Mouse (Mus musculus): ENCODE measurements around the gene Rsrc1. TPM values are rescaled to one million over a fixed set of nuclear protein-coding genes. Genes with fewer than 3 reads are reported as not detected.

Rsrc1 gene
- polyA plus RNA-seq, 1 experiment from 2014 or later: 9.8 TPM

GRCm38 (mm10) chr3:67288664-67289063 lies 307.5 kb downstream of the Rsrc1 start:
- Histone ChIP-seq H3K9ac (no peak overlapping the region), H3K27me3 (no peaks in the 10 kb centered on the region), H3K4me2 (no peak overlapping the region), H3K27ac (no peak overlapping the region), H3K9me3 (replicated peaks) (no peaks in the 10 kb centered on the region), H3K36me3 (no peaks in the 10 kb centered on the region), H3K4me1 (replicated peaks) (no peaks in the 10 kb centered on the region), H3K4me3 (replicated peaks) (no peak overlapping the region)
- ATAC-seq (ENCODE audit: low read depth) (no peak), DNase-seq (no peak)
- 85% methylated on average over 7 of the region's 7 CpGs for WGBS (ENCODE audit: insufficient replicate concordance)

- Histone ChIP-seq H3K36me3 (no peaks in the 10 kb centered on the region), H3K27ac (no peak overlapping the region), H3K9me3 (replicated peaks) (no peaks in the 10 kb centered on the region), H3K4me3 (replicated peaks) (no peak overlapping the region), H3K9ac (no peak overlapping the region), H3K4me1 (replicated peaks) (no peaks in the 10 kb centered on the region), H3K27me3 (no peaks in the 10 kb centered on the region), H3K4me2 (no peak overlapping the region)
- DNase-seq (no peak), ATAC-seq (ENCODE audit: low read depth) (no peak)
- 78% methylated on average over 6 of the region's 6 CpGs for WGBS (ENCODE audit: insufficient replicate concordance)
Observed at GRCm38 (mm10) chr3:67289482-67289881, 308.3 kb downstream of the Rsrc1 start.

GRCm38 (mm10) chr3:67308725-67309124 lies 327.5 kb downstream of the Rsrc1 start:
- no peak for DNase-seq
- no peak for ATAC-seq (ENCODE audit: low read depth)
- WGBS (ENCODE audit: insufficient replicate concordance): 44% methylated on average over 2 of the region's 2 CpGs

GRCm38 (mm10) chr3:67309644-67310311 lies 328.6 kb downstream of the Rsrc1 start:
- no peak overlapping the region for H3K27ac ChIP-seq
- H3K4me2 ChIP-seq: no peak overlapping the region
- no peaks in the 10 kb centered on the region for H3K9me3 ChIP-seq (replicated peaks)
- H3K36me3 ChIP-seq: no peaks in the 10 kb centered on the region
- H3K4me1 ChIP-seq (replicated peaks): no peaks in the 10 kb centered on the region
- H3K27me3 ChIP-seq: no peaks in the 10 kb centered on the region
- H3K4me3 ChIP-seq (replicated peaks): no peak overlapping the region
- no peak for ATAC-seq (ENCODE audit: low read depth)
- no peak for DNase-seq
- whole genome bisulfite sequencing (ENCODE audit: insufficient replicate concordance): 65% methylated on average over 7 of the region's 7 CpGs
- no peak overlapping the region for H3K9ac ChIP-seq

More at GRCm38 (mm10) chr3:67308725-67309124, 327.5 kb downstream of the Rsrc1 start:
- H3K9ac ChIP-seq: no peak overlapping the region
- no peak overlapping the region for H3K27ac ChIP-seq
- no peak overlapping the region for H3K4me2 ChIP-seq
- no peaks in the 10 kb centered on the region for H3K4me1 ChIP-seq (replicated peaks)
- no peaks in the 10 kb centered on the region for H3K27me3 ChIP-seq
- no peaks in the 10 kb centered on the region for H3K36me3 ChIP-seq
- H3K9me3 ChIP-seq (replicated peaks): no peaks in the 10 kb centered on the region
- H3K4me3 ChIP-seq (replicated peaks): no peak overlapping the region

- Histone ChIP-seq H3K27me3 (no peaks in the 10 kb centered on the region), H3K9me3 (replicated peaks) (no peaks in the 10 kb centered on the region), H3K4me2 (no peak overlapping the region), H3K36me3 (no peaks in the 10 kb centered on the region), H3K9ac (no peak overlapping the region), H3K27ac (no peak overlapping the region), H3K4me3 (replicated peaks) (no peak overlapping the region), H3K4me1 (replicated peaks) (no peaks in the 10 kb centered on the region)
- WGBS (ENCODE audit: insufficient replicate concordance): 61% methylated on average over 2 of the region's 2 CpGs
- DNase-seq: no peak
- ATAC-seq (ENCODE audit: low read depth): no peak
Observed at GRCm38 (mm10) chr3:67311436-67311835, 330.2 kb downstream of the Rsrc1 start.

GRCm38 (mm10) chr3:67322422-67322821 lies 341.2 kb downstream of the Rsrc1 start:
- Histone ChIP-seq H3K27ac (no peak overlapping the region), H3K9ac (no peak overlapping the region), H3K36me3 (no peaks in the 10 kb centered on the region), H3K4me2 (no peak overlapping the region), H3K4me1 (replicated peaks) (no peaks in the 10 kb centered on the region), H3K9me3 (replicated peaks) (no peaks in the 10 kb centered on the region), H3K27me3 (no peaks in the 10 kb centered on the region), H3K4me3 (replicated peaks) (no peak overlapping the region)
- no peak for ATAC-seq (ENCODE audit: low read depth)
- DNase-seq: no peak
- WGBS (ENCODE audit: insufficient replicate concordance): 74% methylated on average over 4 of the region's 4 CpGs

GRCm38 (mm10) chr3:67339558-67339957 lies 358.4 kb downstream of the Rsrc1 start:
- DNase-seq (no peak), ATAC-seq (ENCODE audit: low read depth) (no peak)
- no peaks in the 10 kb centered on the region for H3K36me3 ChIP-seq
- no peak overlapping the region for H3K4me2 ChIP-seq
- no peaks in the 10 kb centered on the region for H3K9me3 ChIP-seq (replicated peaks)
- no peaks in the 10 kb centered on the region for H3K4me1 ChIP-seq (replicated peaks)
- 47% methylated on average over 3 of the region's 3 CpGs for WGBS (ENCODE audit: insufficient replicate concordance)
- H3K27ac ChIP-seq: no peak overlapping the region
- no peak overlapping the region for H3K4me3 ChIP-seq (replicated peaks)
- no peaks in the 10 kb centered on the region for H3K27me3 ChIP-seq
- no peak overlapping the region for H3K9ac ChIP-seq

GRCm38 (mm10) chr3:67340921-67341320 lies 359.7 kb downstream of the Rsrc1 start:
- H3K27me3 ChIP-seq: no peaks in the 10 kb centered on the region
- DNase-seq: no peak
- no peaks in the 10 kb centered on the region for H3K36me3 ChIP-seq
- WGBS (ENCODE audit: insufficient replicate concordance): 70% methylated on average over 7 of the region's 7 CpGs
- H3K4me1 ChIP-seq (replicated peaks): no peaks in the 10 kb centered on the region
- H3K27ac ChIP-seq: no peak overlapping the region
- no peak overlapping the region for H3K4me2 ChIP-seq
- H3K9me3 ChIP-seq (replicated peaks): no peaks in the 10 kb centered on the region
- ATAC-seq (ENCODE audit: low read depth): no peak
- no peak overlapping the region for H3K4me3 ChIP-seq (replicated peaks)
- H3K9ac ChIP-seq: no peak overlapping the region

GRCm38 (mm10) chr3:67343004-67343662 lies 361.9 kb downstream of the Rsrc1 start:
- Histone ChIP-seq H3K9ac (no peak overlapping the region), H3K4me3 (replicated peaks) (no peak overlapping the region), H3K4me2 (no peak overlapping the region), H3K4me1 (replicated peaks) (no peaks in the 10 kb centered on the region), H3K27me3 (no peaks in the 10 kb centered on the region), H3K9me3 (replicated peaks) (no peaks in the 10 kb centered on the region), H3K36me3 (no peaks in the 10 kb centered on the region), H3K27ac (no peak overlapping the region)
- WGBS (ENCODE audit: insufficient replicate concordance): 44% methylated on average over 5 of the region's 5 CpGs
- ATAC-seq (ENCODE audit: low read depth) (no peak), DNase-seq (no peak)

- Histone ChIP-seq H3K4me2 (no peak overlapping the region), H3K36me3 (no peaks in the 10 kb centered on the region), H3K9me3 (replicated peaks) (no peaks in the 10 kb centered on the region), H3K9ac (no peak overlapping the region), H3K4me3 (replicated peaks) (no peak overlapping the region), H3K4me1 (replicated peaks) (no peaks in the 10 kb centered on the region), H3K27ac (no peak overlapping the region), H3K27me3 (no peaks in the 10 kb centered on the region)
- peak; percentile 12 for DNase-seq
- WGBS (ENCODE audit: insufficient replicate concordance): 15% methylated on average over 2 of the region's 2 CpGs
- ATAC-seq (ENCODE audit: low read depth): no peak
Observed at GRCm38 (mm10) chr3:67344599-67344998, 363.4 kb downstream of the Rsrc1 start.

- 63% methylated on average over 2 of the region's 2 CpGs for WGBS (ENCODE audit: insufficient replicate concordance)
- Histone ChIP-seq H3K27me3 (no peaks in the 10 kb centered on the region), H3K9ac (no peak overlapping the region), H3K36me3 (no peaks in the 10 kb centered on the region), H3K27ac (no peak overlapping the region), H3K4me1 (replicated peaks) (no peaks in the 10 kb centered on the region), H3K4me3 (replicated peaks) (no peak overlapping the region), H3K4me2 (no peak overlapping the region), H3K9me3 (replicated peaks) (no peaks in the 10 kb centered on the region)
- no peak for DNase-seq
- ATAC-seq (ENCODE audit: low read depth): no peak
Observed at GRCm38 (mm10) chr3:67346674-67347073, 365.5 kb downstream of the Rsrc1 start.

All from liver, embryonic 13.5 days (tissue).